Mouse (Mus musculus) heart, embryonic 13.5 days (tissue): ENCODE measurements around the gene Ak8. TPM values are rescaled to one million over a fixed set of nuclear protein-coding genes. Genes with fewer than 3 reads are reported as not detected.

Experiments used
- ATAC-seq: fragments of 200-750 bp; cut with Nextera tagmentation; 2 replicates; pipeline ENCODE4 v1.8.0; 2017; ENCODE audit warnings: moderate TSS enrichment; ENCODE audit not compliant: insufficient number of reproducible peaks, low FRiP score, low TSS enrichment; ENCODE audit errors: extremely low read depth
- H3K27ac ChIP-seq: fragments of 300-500 bp; sonication (generic); replicated peaks from 2 replicates; pipeline ENCODE4 v1.5.1; 2015; ENCODE audit warnings: moderate library complexity, mild to moderate bottlenecking, inconsistent platforms
- H3K27me3 ChIP-seq: fragments of 300-500 bp; sonication (generic); replicated peaks from 2 replicates; pipeline ENCODE4 v1.6.1; 2015; ENCODE audit warnings: mild to moderate bottlenecking, inconsistent platforms
- H3K36me3 ChIP-seq: fragments of 300-500 bp; sonication (generic); 2 replicates; pipeline ENCODE4 v1.6.1; 2015; ENCODE audit warnings: mild to moderate bottlenecking, inconsistent platforms
- H3K4me1 ChIP-seq: fragments of 300-500 bp; sonication (generic); 2 replicates; pipeline ENCODE4 v1.6.1; 2015; ENCODE audit warnings: inconsistent platforms
- H3K4me2 ChIP-seq: fragments of 300-500 bp; sonication (generic); 2 replicates; pipeline ENCODE4 v1.6.1; 2015; ENCODE audit warnings: inconsistent platforms, mild to moderate bottlenecking, moderate library complexity
- H3K4me3 ChIP-seq: fragments of 300-500 bp; sonication (generic); 2 replicates; pipeline ENCODE4 v1.5.1; 2015; ENCODE audit warnings: moderate library complexity, mild to moderate bottlenecking, inconsistent platforms
- H3K9ac ChIP-seq: fragments of 300-500 bp; sonication (generic); 2 replicates; pipeline ENCODE4 v1.6.1; 2015; ENCODE audit warnings: inconsistent platforms, mild to moderate bottlenecking, moderate library complexity
- H3K9me3 ChIP-seq: fragments of 300-500 bp; sonication (generic); 2 replicates; pipeline ENCODE4 v1.6.1; 2016; ENCODE audit warnings: inconsistent platforms
- WGBS: fragments of 180-500 bp; shearing (Covaris S2); methylation state at CpG from one replicate; pipeline ENCODE4 v1.1.7; 2015; ENCODE audit warnings: mixed read lengths; 5-methylcytosine and 5-hydroxymethylcytosine counted together
- polyA plus RNA-seq: library from polyadenylated mRNA; unstranded; fragments of >200 nt; fragmentation: Nextera tagmentation; extraction: Ambion mirVana; gene quantifications from 2 replicates; pipeline ENCODE4 v1.2.1, GENCODE M21; 2015

Gene Ak8
- polyA plus RNA-seq, 1 experiment from 2014 or later = 0.90 TPM

- WGBS = 31% methylated on average over 5 of the region's 5 CpGs
- H3K9ac ChIP-seq = peak overlapping the region; percentile 38
- no peaks in the 10 kb centered on the region for H3K36me3 ChIP-seq
- peak overlapping the region; percentile 23 for H3K4me2 ChIP-seq
- ATAC-seq = no peak
- H3K9me3 ChIP-seq = no peaks in the 10 kb centered on the region
- peaks cover 23% of the 10 kb centered on the region for H3K4me1 ChIP-seq
- no peak overlapping the region for H3K4me3 ChIP-seq
- H3K27ac ChIP-seq = peak overlapping the region; percentile 57
- peaks cover under 1% of the 10 kb centered on the region; the same call in 1 of the 2 replicates for H3K27me3 ChIP-seq
These were observed 70.7 kb downstream of the Ak8 start for GRCm38 (mm10) chr2:28770697-28771096.

DNA sequence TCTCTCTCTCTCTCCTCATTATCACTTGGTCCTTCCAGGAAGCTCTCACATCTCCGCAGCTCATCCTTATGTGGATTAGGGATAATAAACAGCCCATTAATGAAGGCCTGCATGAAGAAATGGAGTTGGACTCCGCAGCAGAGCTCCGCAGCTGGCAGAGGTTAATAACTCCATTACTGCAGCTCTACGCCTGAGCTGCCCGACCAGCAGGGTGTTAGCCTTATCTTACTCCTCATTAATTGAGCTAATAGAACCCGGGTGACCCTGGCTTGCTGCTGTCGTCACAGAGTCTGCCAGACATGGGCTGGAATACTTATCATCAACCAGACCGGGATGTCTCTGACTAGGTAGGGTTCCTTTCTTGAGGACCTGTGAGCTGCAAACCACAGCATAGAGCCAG, 74.1 kb downstream of the Ak8 start:
- no peak overlapping the region for H3K9ac ChIP-seq
- no peaks in the 10 kb centered on the region for H3K9me3 ChIP-seq
- ATAC-seq = no peak
- H3K36me3 ChIP-seq = no peaks in the 10 kb centered on the region
- no peak overlapping the region for H3K27ac ChIP-seq
- no peak overlapping the region for H3K4me3 ChIP-seq
- no peaks in the 10 kb centered on the region for H3K27me3 ChIP-seq
- WGBS = 33% methylated on average over 8 of the region's 8 CpGs
- peaks cover 42% of the 10 kb centered on the region for H3K4me1 ChIP-seq
- no peak overlapping the region for H3K4me2 ChIP-seq

DNA sequence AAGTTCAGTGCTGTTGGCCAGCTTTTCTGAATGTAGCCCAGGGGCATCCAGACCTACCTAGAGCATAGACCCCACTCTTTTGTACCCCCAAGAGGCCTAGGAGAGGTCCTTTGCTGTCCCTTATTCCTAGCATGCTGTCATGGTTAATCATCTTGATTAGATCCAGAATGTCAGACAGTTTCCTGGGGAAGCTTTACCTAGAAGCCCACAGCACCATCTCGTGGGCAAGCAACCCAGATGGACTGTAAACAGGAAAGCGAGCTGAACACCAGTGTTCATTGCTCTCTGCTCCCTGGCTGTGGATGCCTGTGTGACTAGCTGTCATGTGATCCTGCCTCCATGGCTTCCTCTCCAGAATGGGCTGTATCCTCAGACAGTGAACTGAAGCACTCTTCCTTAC, 76.8 kb downstream of the Ak8 start:
- Histone ChIP-seq H3K4me3 (no peak overlapping the region), H3K27me3 (no peaks in the 10 kb centered on the region), H3K27ac (no peak overlapping the region), H3K9ac (no peak overlapping the region), H3K4me1 (peaks cover 26% of the 10 kb centered on the region), H3K4me2 (no peak overlapping the region), H3K9me3 (no peaks in the 10 kb centered on the region), H3K36me3 (no peaks in the 10 kb centered on the region)
- 38% methylated on average over 2 of the region's 2 CpGs for WGBS
- no peak for ATAC-seq

- Histone ChIP-seq H3K9me3 (no peaks in the 10 kb centered on the region), H3K27me3 (no peaks in the 10 kb centered on the region), H3K4me2 (no peak overlapping the region), H3K4me1 (peaks cover 24% of the 10 kb centered on the region), H3K36me3 (no peaks in the 10 kb centered on the region), H3K9ac (no peak overlapping the region), H3K4me3 (no peak overlapping the region), H3K27ac (no peak overlapping the region)
- 72% methylated on average over 16 of the region's 16 CpGs for WGBS
- no peak for ATAC-seq
These were observed 80.2 kb downstream of the Ak8 start for GRCm38 (mm10) chr2:28780001-28780782.

DNA sequence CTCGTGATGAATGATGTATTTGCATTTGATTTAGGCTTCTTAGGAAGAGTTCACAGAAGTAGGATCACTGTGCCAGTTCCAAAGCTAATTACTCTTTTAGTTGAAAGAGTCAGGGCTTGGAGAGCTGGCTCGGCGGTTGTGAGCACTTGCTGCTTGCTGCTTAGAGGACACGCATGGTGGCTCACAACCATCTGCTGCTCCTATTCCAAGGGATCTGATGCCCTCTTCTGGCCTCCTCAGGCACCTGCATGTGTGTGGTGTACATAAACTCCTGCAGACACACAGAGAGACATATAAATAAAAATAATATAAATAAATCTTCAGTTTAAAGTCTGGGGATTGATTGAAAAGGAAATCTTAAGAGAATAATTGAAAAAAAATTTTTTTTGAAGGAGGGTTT, 81.3 kb downstream of the Ak8 start:
- Histone ChIP-seq H3K36me3 (no peaks in the 10 kb centered on the region), H3K27me3 (no peaks in the 10 kb centered on the region), H3K9ac (no peak overlapping the region), H3K9me3 (no peaks in the 10 kb centered on the region), H3K27ac (no peak overlapping the region), H3K4me2 (no peak overlapping the region), H3K4me1 (peaks cover 16% of the 10 kb centered on the region), H3K4me3 (no peak overlapping the region)
- no peak for ATAC-seq
- WGBS = 92% methylated on average over 4 of the region's 4 CpGs

- 72% methylated on average over 16 of the region's 16 CpGs for WGBS
- Histone ChIP-seq H3K9me3 (no peaks in the 10 kb centered on the region), H3K4me2 (no peak overlapping the region), H3K4me1 (peaks cover 7% of the 10 kb centered on the region; the same call in 1 of the 2 replicates), H3K9ac (no peak overlapping the region), H3K36me3 (no peaks in the 10 kb centered on the region), H3K4me3 (no peak overlapping the region), H3K27me3 (no peaks in the 10 kb centered on the region), H3K27ac (no peak overlapping the region)
- no peak for ATAC-seq
These were observed 86.5 kb downstream of the Ak8 start for GRCm38 (mm10) chr2:28786355-28787066.

DNA sequence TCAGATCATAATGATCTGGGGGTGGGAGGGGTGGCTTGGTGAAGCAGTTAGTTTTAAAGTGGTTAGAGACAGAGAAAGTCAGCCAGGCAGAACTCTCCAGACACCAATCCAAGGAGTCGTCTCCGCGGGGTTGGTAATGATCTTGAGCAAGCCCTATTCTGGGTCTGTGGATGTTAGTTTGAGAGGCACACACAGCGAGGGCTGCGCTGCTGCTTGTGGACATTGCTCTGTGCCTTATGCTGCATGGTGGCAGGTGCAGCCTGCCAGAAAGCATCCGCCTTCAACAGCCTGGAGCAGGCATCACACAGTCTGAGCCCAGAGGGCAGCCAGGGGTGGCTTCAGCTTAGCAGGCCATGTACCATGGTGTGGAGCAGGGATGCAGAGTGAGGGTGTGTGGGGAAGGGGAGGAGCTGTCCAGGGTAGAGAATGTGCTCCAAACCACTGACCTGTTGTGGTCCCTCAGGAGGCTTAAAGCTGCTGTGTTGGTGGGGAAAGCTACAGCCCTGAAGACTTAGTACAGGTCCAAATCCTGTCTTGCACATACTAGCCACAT, 87.2 kb downstream of the Ak8 start:
- Histone ChIP-seq H3K9me3 (no peaks in the 10 kb centered on the region), H3K36me3 (no peaks in the 10 kb centered on the region), H3K4me1 (peaks cover 11% of the 10 kb centered on the region; the same call in 1 of the 2 replicates), H3K27ac (no peak overlapping the region), H3K4me2 (no peak overlapping the region), H3K9ac (no peak overlapping the region), H3K4me3 (no peak overlapping the region), H3K27me3 (no peaks in the 10 kb centered on the region)
- 79% methylated on average over 6 of the region's 6 CpGs for WGBS
- ATAC-seq = no peak

DNA sequence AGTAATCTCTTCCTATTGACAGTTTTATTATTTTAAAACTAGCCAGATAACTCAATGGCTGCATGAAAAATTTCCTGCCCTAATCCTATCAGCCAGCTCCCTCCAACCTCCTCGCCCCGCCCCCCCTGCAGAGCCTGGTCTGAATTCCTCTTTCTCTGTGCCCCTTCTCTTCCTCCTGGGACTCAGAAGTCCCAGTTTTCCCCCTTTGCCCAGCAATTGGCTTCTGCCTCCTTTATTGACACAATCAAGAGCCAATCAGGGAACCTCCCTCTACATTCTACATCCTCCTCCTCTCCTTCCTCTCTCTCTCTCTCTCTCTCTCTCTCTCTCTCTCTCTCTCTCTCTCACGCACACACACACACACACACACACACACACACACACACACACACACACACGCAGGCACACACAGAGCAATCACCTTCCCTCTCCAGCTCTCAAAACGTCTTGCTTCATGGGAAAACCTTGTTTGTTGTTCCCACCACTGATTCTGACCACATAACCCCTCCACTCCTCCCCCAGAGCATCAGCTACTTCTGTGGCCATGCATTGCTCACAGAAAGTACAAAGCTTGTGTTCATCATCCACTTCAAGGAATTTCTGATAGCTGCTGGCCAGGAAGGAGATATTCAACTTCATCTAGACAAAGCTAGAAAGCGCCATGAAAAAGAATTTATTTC, 93.1 kb downstream of the Ak8 start:
- Histone ChIP-seq H3K4me2 (peak overlapping the region; percentile 47), H3K27me3 (0 out of 2 replicates have a peak, but pooled peaks cover 3% of the 10 kb centered on the region), H3K9ac (peak overlapping the region; percentile 40; the same call in 1 of the 2 replicates), H3K4me3 (peak overlapping the region; percentile 8; the same call in 1 of the 2 replicates), H3K36me3 (no peaks in the 10 kb centered on the region), H3K27ac (peak overlapping the region; percentile 67), H3K4me1 (peaks cover 26% of the 10 kb centered on the region), H3K9me3 (no peaks in the 10 kb centered on the region)
- ATAC-seq = no peak
- 21% methylated on average over 5 of the region's 6 CpGs for WGBS

DNA sequence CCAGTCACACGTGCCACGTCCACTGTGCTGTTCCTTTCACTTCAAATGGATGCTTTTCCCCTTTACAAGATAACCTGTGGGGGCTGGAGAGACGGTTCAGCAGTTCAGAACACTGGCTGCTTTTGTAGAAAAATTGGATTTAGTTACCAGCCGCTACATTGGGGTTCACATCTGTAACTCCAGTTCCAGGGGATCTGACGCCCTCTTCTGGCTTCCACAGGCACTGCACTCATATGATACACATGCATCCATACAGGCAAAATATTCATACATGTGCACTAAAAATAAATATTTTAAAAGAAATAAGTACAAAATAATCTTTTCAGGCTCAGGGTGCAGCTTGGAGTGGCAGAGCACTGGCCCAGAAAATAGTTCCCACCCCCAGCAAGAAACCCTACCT, 94.7 kb downstream of the Ak8 start:
- Histone ChIP-seq H3K36me3 (no peaks in the 10 kb centered on the region), H3K27me3 (0 out of 2 replicates have a peak, but pooled peaks cover 3% of the 10 kb centered on the region), H3K4me3 (no peak overlapping the region), H3K9ac (no peak overlapping the region), H3K4me1 (peaks cover 26% of the 10 kb centered on the region), H3K4me2 (no peak overlapping the region), H3K27ac (no peak overlapping the region), H3K9me3 (no peaks in the 10 kb centered on the region)
- WGBS = 67% methylated on average over 5 of the region's 5 CpGs
- no peak for ATAC-seq

- H3K4me1 ChIP-seq = peaks cover 21% of the 10 kb centered on the region
- no peaks in the 10 kb centered on the region for H3K9me3 ChIP-seq
- H3K4me3 ChIP-seq = no peak overlapping the region
- H3K27me3 ChIP-seq = 0 out of 2 replicates have a peak, but pooled peaks cover 3% of the 10 kb centered on the region
- WGBS = 55% methylated on average over 8 of the region's 8 CpGs
- no peak for ATAC-seq
- no peak overlapping the region for H3K27ac ChIP-seq
- no peak overlapping the region for H3K4me2 ChIP-seq
- H3K36me3 ChIP-seq = no peaks in the 10 kb centered on the region
- H3K9ac ChIP-seq = no peak overlapping the region
These were observed 96.3 kb downstream of the Ak8 start for GRCm38 (mm10) chr2:28796298-28796697.
